Mouse (Mus musculus): ENCODE measurements around the gene Prph2.

DNA sequence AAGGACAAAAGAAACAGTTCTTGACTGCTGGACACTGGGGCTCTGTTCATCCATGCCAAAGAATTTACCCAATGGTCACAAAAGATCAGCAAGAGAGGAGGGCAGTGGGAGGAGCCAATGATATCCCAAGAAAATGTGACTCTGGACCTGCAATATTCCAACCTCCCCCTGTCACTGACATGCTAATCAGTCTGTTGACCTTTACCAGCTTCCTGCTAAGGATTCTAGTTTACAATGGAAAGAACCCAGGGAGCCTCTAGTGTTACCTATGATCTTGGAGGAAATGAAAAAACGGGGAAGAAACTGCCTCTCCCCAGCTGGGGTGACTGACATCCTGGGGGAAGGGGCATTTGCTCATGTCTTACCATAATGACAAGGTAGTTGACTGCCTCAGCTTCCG is 9.3 kb upstream of the Prph2 start:
- TF ChIP-seq CTCF (IDR thresholded peaks at IDR 0.05; ENCODE audit: control insufficient read depth, insufficient read depth, insufficient replicate concordance, low read depth, low read length), result no peak
- no peak for TF ChIP-seq POLR2A (IDR thresholded peaks at IDR 0.05; ENCODE audit: control insufficient read depth, low read depth, low read length)

Measured in testis, adult 2 months (tissue).